Mouse (Mus musculus) midbrain, embryonic 11.5 days (tissue): Measurements from ENCODE around the gene Krtcap3. TPM values are rescaled to one million over a fixed set of nuclear protein-coding genes. Genes with fewer than 3 reads are reported as not detected.

ENCODE experiments used
- ATAC-seq: fragments of 200-750 bp; cut with Nextera tagmentation; 2 replicates; pipeline ENCODE4 v1.8.0; 2017; ENCODE audit warnings: moderate TSS enrichment, moderate library complexity; ENCODE audit not compliant: low FRiP score
- DNase-seq: peaks from one replicate; pipeline ENCODE4 v3.0.0; 2015; ENCODE audit warnings: low spot score; ENCODE audit errors: missing footprints
- H3K27ac ChIP-seq: fragments of 300-500 bp; sonication (generic); 2 replicates; pipeline ENCODE4 v1.5.1; 2014; ENCODE audit warnings: low read depth, low read length
- H3K27me3 ChIP-seq: fragments of 300-500 bp; sonication (generic); 2 replicates; pipeline ENCODE4 v1.6.1; 2014; ENCODE audit warnings: mild to moderate bottlenecking, low read length, moderate library complexity, mixed read lengths; ENCODE audit not compliant: control insufficient read depth, insufficient read depth
- H3K36me3 ChIP-seq: fragments of 300-500 bp; sonication (generic); 2 replicates; pipeline ENCODE4 v1.6.1; 2014; ENCODE audit warnings: mild to moderate bottlenecking, low read length, moderate library complexity, mixed read lengths; ENCODE audit not compliant: control insufficient read depth, insufficient read depth
- H3K4me1 ChIP-seq: fragments of 300-500 bp; sonication (generic); 2 replicates; pipeline ENCODE4 v1.6.1; 2014; ENCODE audit warnings: low read length; ENCODE audit not compliant: control insufficient read depth, insufficient read depth
- H3K4me2 ChIP-seq: fragments of 300-500 bp; sonication (generic); 2 replicates; pipeline ENCODE4 v1.6.1; 2014; ENCODE audit warnings: mild to moderate bottlenecking, moderate library complexity
- H3K4me3 ChIP-seq: fragments of 300-500 bp; sonication (generic); 2 replicates; pipeline ENCODE4 v1.5.1; 2014; ENCODE audit warnings: low read depth, low read length
- H3K9ac ChIP-seq: fragments of 300-500 bp; sonication (generic); 2 replicates; pipeline ENCODE4 v1.6.1; 2014; ENCODE audit warnings: low read length
- H3K9me3 ChIP-seq: fragments of 300-500 bp; sonication (generic); 2 replicates; pipeline ENCODE4 v1.6.1; 2016; ENCODE audit warnings: low read length; ENCODE audit not compliant: control insufficient read depth
- WGBS: fragments of 180-500 bp; shearing (Covaris S2); extraction: QIAGEN DNeasy Blood & Tissue Kit; methylation state at CpG from one replicate; pipeline ENCODE4 v1.1.7; 2014; 5-methylcytosine and 5-hydroxymethylcytosine counted together
- polyA plus RNA-seq: library from polyadenylated mRNA; unstranded; fragments of >200 nt; fragmentation: Nextera tagmentation; extraction: Ambion mirVana; gene quantifications from 2 replicates; pipeline ENCODE4 v1.2.1, GENCODE M21; 2014

Krtcap3 gene
- polyA plus RNA-seq, 1 experiment from 2014 or later = 2.6 TPM

- no peaks in the 10 kb centered on the region for H3K9me3 ChIP-seq
- H3K4me1 ChIP-seq = peaks cover 8% of the 10 kb centered on the region; the same call in 1 of the 2 replicates
- no peak overlapping the region for H3K27ac ChIP-seq
- no peak overlapping the region for H3K4me2 ChIP-seq
- no peak overlapping the region for H3K4me3 ChIP-seq
- DNase-seq (no peak), ATAC-seq (no peak)
- H3K36me3 ChIP-seq = peaks cover 32% of the 10 kb centered on the region
- H3K9ac ChIP-seq = no peak overlapping the region
- H3K27me3 ChIP-seq = no peaks in the 10 kb centered on the region; the same call in 1 of the 2 replicates
- WGBS = 59% methylated on average over 4 of the region's 4 CpGs
Observed at GRCm38 (mm10) chr5:31250716-31251115, 775 bp upstream of the Krtcap3 start.

GRCm38 (mm10) chr5:31252151-31252550 is 660 bp downstream of the Krtcap3 start:
- WGBS = 43% methylated on average over 10 of the region's 10 CpGs
- peaks cover 28% of the 10 kb centered on the region for H3K36me3 ChIP-seq
- no peaks in the 10 kb centered on the region for H3K9me3 ChIP-seq
- H3K4me1 ChIP-seq = peaks cover 8% of the 10 kb centered on the region; the same call in 1 of the 2 replicates
- ATAC-seq (no peak), DNase-seq (peak; percentile 91)
- H3K9ac ChIP-seq = no peak overlapping the region
- no peaks in the 10 kb centered on the region; the same call in 1 of the 2 replicates for H3K27me3 ChIP-seq
- H3K27ac ChIP-seq = no peak overlapping the region
- no peak overlapping the region for H3K4me3 ChIP-seq
- no peak overlapping the region for H3K4me2 ChIP-seq

DNA sequence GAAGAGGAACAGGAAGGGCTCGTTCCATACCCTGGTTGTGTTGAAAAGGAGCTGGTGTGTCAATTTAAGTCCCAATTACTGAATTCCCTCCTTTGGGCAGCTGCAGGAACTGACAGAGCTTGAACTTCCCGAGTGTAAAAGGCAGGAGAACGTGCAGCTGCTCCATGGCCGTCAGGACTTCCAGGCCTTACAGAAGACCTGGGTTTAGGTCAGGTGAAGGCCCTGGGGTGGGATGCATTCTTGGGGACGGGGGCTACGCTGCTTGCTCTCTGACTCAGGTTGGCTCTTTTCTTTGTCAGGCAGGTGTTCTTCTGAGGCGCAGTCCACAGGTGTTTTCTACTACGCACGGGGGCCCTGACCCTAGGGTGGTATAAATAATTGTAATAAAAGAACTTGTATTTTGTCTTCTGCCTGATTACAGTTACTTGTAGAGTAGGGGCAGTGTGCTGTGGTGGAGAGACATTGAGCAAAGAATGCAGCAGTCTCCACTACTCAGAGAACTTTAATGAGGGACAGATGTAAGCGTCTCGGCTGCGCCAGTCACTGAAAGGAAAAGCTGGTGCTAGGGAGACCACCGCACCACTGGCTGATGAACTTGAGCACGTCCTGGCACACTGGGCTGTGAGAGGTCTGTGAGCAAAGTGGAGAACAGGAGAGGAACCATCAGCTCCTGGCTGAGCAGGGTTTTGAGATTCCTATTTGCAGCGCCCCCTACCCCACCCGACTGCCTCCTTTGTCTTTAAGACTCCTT is 1.5 kb downstream of the Krtcap3 start:
- DNase-seq (no peak), ATAC-seq (no peak)
- WGBS = 79% methylated on average over 16 of the region's 16 CpGs
- Histone ChIP-seq H3K9ac (no peak overlapping the region), H3K4me2 (no peak overlapping the region), H3K4me1 (peaks cover 8% of the 10 kb centered on the region; the same call in 1 of the 2 replicates), H3K27me3 (no peaks in the 10 kb centered on the region; the same call in 1 of the 2 replicates), H3K36me3 (peaks cover 22% of the 10 kb centered on the region), H3K9me3 (no peaks in the 10 kb centered on the region), H3K27ac (no peak overlapping the region), H3K4me3 (no peak overlapping the region)

- H3K36me3 ChIP-seq = peaks cover 22% of the 10 kb centered on the region
- no peak overlapping the region for H3K4me2 ChIP-seq
- H3K27ac ChIP-seq = no peak overlapping the region
- 92% methylated on average over 8 of the region's 8 CpGs for WGBS
- no peak overlapping the region for H3K4me3 ChIP-seq
- ATAC-seq = no peak
- H3K4me1 ChIP-seq = peaks cover 8% of the 10 kb centered on the region; the same call in 1 of the 2 replicates
- no peaks in the 10 kb centered on the region; the same call in 1 of the 2 replicates for H3K27me3 ChIP-seq
- no peak for DNase-seq
- no peak overlapping the region for H3K9ac ChIP-seq
- no peaks in the 10 kb centered on the region for H3K9me3 ChIP-seq
Observed at GRCm38 (mm10) chr5:31253806-31254205, 2.3 kb downstream of the Krtcap3 start.

GRCm38 (mm10) chr5:31254452-31254851 is 3.0 kb downstream of the Krtcap3 start:
- 93% methylated on average over 7 of the region's 7 CpGs for WGBS
- Histone ChIP-seq H3K4me3 (no peak overlapping the region), H3K27ac (no peak overlapping the region), H3K4me1 (peaks cover 8% of the 10 kb centered on the region; the same call in 1 of the 2 replicates), H3K9ac (no peak overlapping the region), H3K9me3 (no peaks in the 10 kb centered on the region), H3K36me3 (peaks cover 19% of the 10 kb centered on the region), H3K27me3 (no peaks in the 10 kb centered on the region; the same call in 1 of the 2 replicates), H3K4me2 (no peak overlapping the region)
- ATAC-seq (no peak), DNase-seq (no peak)

GRCm38 (mm10) chr5:31254901-31255300 is 3.4 kb downstream of the Krtcap3 start:
- WGBS = 89% methylated on average over 8 of the region's 8 CpGs
- peaks cover 16% of the 10 kb centered on the region for H3K36me3 ChIP-seq

GRCm38 (mm10) chr5:31255381-31255780 is 3.9 kb downstream of the Krtcap3 start:
- H3K27ac ChIP-seq = no peak overlapping the region
- H3K9me3 ChIP-seq = no peaks in the 10 kb centered on the region
- no peak overlapping the region for H3K4me2 ChIP-seq
- peaks cover 12% of the 10 kb centered on the region for H3K36me3 ChIP-seq
- H3K27me3 ChIP-seq = no peaks in the 10 kb centered on the region
- H3K4me1 ChIP-seq = peaks cover 8% of the 10 kb centered on the region; the same call in 1 of the 2 replicates
- H3K4me3 ChIP-seq = no peak overlapping the region
- WGBS = 98% methylated on average over 2 of the region's 2 CpGs
- ATAC-seq (no peak), DNase-seq (no peak)
- H3K9ac ChIP-seq = no peak overlapping the region

More at GRCm38 (mm10) chr5:31254901-31255300, 3.4 kb downstream of the Krtcap3 start:
- Histone ChIP-seq H3K9me3 (no peaks in the 10 kb centered on the region), H3K4me3 (no peak overlapping the region), H3K9ac (no peak overlapping the region), H3K4me1 (peaks cover 8% of the 10 kb centered on the region; the same call in 1 of the 2 replicates), H3K4me2 (no peak overlapping the region), H3K27me3 (no peaks in the 10 kb centered on the region; the same call in 1 of the 2 replicates), H3K27ac (no peak overlapping the region)
- no peak for DNase-seq
- no peak for ATAC-seq

DNA sequence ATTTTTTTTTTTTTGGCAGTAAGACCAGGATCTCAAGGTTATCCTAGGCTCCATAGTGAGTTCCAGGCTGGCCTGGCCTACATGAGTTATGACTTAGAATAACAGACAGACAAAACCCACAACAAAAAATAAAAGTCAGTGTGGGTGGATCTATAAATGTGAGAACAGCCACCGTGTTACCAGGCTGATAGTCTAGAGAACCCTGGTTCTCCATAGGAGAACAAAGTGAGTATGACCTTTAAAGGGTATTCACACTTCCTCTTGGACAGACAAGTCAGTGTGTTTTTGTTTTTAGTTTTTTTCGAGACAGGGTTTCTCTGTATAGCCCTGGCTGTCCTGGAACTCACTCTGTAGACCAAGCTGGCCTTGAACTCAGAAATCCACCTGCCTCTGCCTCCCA is 4.5 kb downstream of the Krtcap3 start:
- no peaks in the 10 kb centered on the region for H3K9me3 ChIP-seq
- 93% methylated on average over 2 of the region's 2 CpGs for WGBS
- H3K27me3 ChIP-seq = no peaks in the 10 kb centered on the region
- peaks cover 8% of the 10 kb centered on the region; the same call in 1 of the 2 replicates for H3K4me1 ChIP-seq
- H3K4me2 ChIP-seq = no peak overlapping the region
- H3K27ac ChIP-seq = no peak overlapping the region
- H3K9ac ChIP-seq = no peak overlapping the region
- H3K36me3 ChIP-seq = peaks cover 9% of the 10 kb centered on the region
- ATAC-seq (no peak), DNase-seq (no peak)
- H3K4me3 ChIP-seq = no peak overlapping the region

DNA sequence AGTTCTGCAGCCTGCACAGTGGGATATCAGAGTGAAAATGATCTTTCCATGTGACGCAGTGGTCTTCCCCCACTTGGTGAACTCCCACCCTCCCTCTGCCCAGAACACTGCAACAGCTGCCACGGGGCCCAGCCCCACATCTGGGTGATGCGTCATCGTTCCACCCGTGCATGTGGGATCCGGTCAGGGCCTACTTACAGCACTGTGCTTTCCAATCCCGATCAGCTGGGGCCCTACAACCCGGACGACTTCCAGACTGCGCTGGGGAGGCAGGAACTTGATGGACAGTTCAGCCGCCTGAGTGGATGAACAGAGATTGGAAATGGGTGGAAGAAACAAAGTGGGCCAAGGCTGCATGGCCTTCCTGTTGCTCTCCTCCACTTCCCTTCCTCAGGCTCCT is 6.1 kb downstream of the Krtcap3 start:
- Histone ChIP-seq H3K27ac (no peak overlapping the region), H3K9me3 (no peaks in the 10 kb centered on the region), H3K4me1 (no peaks in the 10 kb centered on the region), H3K9ac (no peak overlapping the region), H3K36me3 (peaks cover 3% of the 10 kb centered on the region), H3K4me2 (no peak overlapping the region), H3K4me3 (no peak overlapping the region), H3K27me3 (no peaks in the 10 kb centered on the region)
- no peak for DNase-seq
- no peak for ATAC-seq
- WGBS = 91% methylated on average over 11 of the region's 11 CpGs
